Mouse (Mus musculus): ENCODE results near the gene Ccdc184. TPM values are rescaled to one million over a fixed set of nuclear protein-coding genes. Genes with fewer than 3 reads are reported as not detected.

Ccdc184 gene
- total RNA-seq, 2 experiments from 2014 or later: not detected

DNA sequence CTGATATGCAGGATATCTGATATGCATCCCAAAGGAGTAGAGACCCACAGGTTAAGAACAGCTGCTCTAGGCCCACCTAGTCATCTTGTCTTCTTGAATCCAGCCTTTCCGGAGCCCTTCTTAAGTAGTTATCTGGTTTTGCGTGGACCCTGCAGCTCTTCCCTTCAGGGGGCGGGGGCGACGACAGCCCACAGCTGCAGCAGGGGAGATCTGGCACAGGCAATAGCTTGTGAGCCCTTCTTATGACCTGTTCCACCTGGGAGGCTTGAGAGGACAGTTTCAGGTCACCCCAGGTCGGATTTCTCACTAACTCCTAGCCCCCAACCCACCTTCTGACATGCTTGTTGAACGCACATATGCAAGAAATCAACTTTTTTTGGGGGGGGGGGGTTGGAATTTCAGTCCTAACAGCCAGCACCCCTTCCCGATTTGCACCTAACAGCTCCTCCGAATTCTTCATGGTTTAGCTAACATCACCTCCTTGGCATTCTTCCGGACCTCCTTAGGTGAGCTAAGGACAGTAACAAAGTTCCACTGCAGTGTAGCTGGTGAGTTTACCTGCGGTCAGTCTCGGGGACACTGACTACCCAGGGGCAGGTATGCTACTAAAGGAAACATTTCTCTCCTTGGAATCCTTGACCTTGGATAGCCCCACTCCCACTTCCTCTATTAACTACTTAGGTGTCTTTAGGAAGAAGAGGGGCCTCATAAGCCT is 15.1 kb downstream of the Ccdc184 start:
- peak; percentile 30 for DNase-seq
- Histone ChIP-seq H3K27ac (peak overlapping the region; percentile 97), H3K4me3 (peak overlapping the region; percentile 74)
- no peak for TF ChIP-seq CTCF (IDR thresholded peaks at IDR 0.05)
- intact Hi-C loops (cut with DNase I): loop anchor here (1.0 to 10.0 kb wide), 3 partner anchors 114 to 293 kb away; partner anchors contain the start of gene Zfp641

DNA sequence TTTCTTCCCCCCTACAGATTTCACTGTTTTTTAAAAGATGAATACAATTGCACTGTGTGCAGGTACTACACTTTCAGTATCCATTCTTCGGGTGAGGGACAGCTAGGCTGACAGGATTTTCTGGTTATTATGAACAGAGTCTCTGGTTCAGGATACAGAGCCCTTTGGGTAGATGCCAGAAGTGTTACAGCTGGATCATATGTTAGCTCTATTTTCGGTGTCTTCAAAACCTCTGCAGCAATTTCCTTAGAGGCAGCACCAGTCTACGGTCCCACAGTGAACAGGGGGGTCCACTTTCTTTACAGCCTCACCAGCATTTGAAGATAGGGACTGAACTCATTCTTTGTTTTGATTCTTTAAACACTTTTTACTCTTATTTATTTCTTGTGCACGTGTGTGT is 17.5 kb downstream of the Ccdc184 start:
- intact Hi-C loops (cut with DNase I): loop anchor here (10.0 kb wide), 1 partner anchor 290 kb away; no protein-coding TSS in a partner anchor
- TF ChIP-seq CTCF (IDR thresholded peaks at IDR 0.05): no peak
- Histone ChIP-seq H3K27ac (peak overlapping the region; percentile 12; the same call in 1 of the 2 replicates), H3K4me3 (no peak overlapping the region)
- no peak for DNase-seq

DNA sequence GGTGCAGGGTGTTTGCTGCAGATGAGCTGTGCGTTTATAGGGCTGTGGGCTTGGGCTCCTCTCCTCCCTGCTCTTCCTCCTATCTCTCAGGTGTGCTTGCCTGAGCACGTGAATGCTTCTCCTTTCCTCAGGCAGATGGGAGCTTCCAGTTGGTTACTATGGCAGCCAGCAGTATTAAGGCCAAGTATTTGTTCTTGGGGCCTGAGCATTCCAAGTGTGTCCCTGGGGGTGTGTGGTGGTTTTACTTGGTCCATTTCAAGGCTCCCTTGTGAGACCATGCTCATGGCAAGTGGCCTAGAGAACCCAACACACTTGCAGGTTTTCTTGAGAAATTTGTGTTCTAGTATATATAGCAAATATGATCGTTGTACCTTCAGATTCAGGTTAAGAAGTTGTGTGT is 28.5 kb downstream of the Ccdc184 start, which contains the start of gene Olfr288:
Gene Olfr288, minus strand, starts transcription at position 101 of the 400 bp plus-strand sequence.
- H3K4me3 ChIP-seq: no peak within 1 kb of the TSS
- H3K27ac ChIP-seq: no peak within 1 kb of the TSS
- intact Hi-C loops (cut with DNase I): no loop called here
- no peak for TF ChIP-seq CTCF (IDR thresholded peaks at IDR 0.05)
- DNase-seq: no peak

DNA sequence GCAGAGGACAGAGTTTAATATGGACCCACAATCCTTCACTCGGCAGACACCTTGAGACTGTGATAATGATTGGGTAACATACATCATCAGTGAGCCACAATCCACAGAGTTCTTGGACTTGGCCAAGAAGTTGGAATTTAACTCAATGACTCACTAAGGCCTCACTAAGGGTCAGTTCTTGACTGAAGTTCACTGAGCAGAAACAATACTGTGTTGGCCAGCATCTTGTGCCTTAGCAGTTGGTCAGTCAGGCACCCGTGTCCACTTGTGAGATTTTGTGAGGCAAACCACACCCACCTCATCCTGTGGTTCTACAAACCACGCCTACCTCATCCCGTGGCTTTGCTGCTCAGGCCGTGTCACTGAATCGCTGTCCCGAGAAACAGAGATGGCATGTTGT is 42.7 kb downstream of the Ccdc184 start:
- Histone ChIP-seq H3K27ac (no peak overlapping the region), H3K4me3 (no peak overlapping the region)
- no peak for TF ChIP-seq CTCF (IDR thresholded peaks at IDR 0.05)
- DNase-seq: no peak
- intact Hi-C loops (cut with DNase I): no loop called here

DNA sequence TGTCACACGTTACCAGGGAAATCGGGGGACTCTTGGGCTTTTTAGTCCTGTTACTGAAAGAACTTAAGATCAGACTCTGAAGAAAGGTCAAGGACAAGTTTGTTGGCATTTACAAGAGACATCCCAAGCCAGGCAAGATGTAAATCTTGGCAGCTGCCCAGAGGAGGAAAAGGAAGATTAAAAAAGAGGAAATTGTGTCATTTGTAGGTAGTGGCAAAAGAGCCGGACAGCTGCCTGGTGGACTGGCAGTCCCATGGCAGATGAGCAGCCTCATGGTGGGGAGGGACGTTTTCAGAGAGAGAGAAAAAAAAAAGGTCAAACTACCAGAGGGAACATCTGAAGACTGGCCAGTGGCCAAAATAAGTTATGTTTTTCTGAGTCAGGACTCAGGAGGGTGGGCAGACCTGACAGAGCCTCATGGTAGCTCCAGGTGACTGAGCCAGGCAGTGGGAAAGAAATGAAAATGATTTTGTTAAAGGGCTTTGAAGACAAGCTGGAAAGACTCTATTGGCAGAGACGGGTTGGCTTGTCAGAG is 46.4 kb downstream of the Ccdc184 start:
- no peak overlapping the region for H3K4me3 ChIP-seq
- no peak for DNase-seq
- no peak for TF ChIP-seq CTCF (IDR thresholded peaks at IDR 0.05)
- intact Hi-C loops (cut with DNase I): no loop called here
- no peak overlapping the region for H3K27ac ChIP-seq

DNA sequence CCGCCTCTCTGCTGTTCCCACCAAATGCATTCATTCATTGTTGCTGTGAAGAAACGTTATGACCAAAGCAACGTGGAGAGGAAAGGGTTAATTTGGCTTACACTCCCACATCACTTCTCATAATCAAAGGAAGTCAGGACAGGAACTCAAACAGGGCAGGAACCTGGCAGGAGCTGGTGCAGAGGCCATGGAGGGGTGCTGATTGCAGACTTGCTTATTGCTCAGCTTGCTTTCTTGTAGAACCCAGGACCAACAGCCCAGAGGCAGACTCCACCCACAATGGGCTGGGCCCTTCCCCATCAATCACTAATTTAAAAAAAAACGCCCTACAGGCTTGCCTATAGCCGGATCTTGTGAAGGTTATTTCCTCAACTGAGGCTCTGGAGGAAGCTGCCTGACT is 47.2 kb downstream of the Ccdc184 start:
- Histone ChIP-seq H3K4me3 (no peak overlapping the region), H3K27ac (no peak overlapping the region)
- intact Hi-C loops (cut with DNase I): no loop called here
- no peak for DNase-seq
- no peak for TF ChIP-seq CTCF (IDR thresholded peaks at IDR 0.05)

Other genes starting within 250 kb of the Ccdc184 start
- gene Tmem106c, start 203.0 kb upstream of the Ccdc184 start, total RNA-seq (2021): 1 to 10 TPM; 4.9 to 7.3 TPM
- 1 to 10 TPM; 1.1 to 1.5 TPM for gene Col2a1, start 162.5 kb upstream of the Ccdc184 start, total RNA-seq (2021)
- gene Pfkm, start 74.6 kb upstream of the Ccdc184 start, total RNA-seq (2021): 1,000 to 10,000 TPM; 2,669 to 2,908 TPM
- gene Senp1, start 73.4 kb upstream of the Ccdc184 start, total RNA-seq (2021): 1 to 10 TPM; 7.4 to 8.5 TPM
- gene Asb8, start 1.5 kb upstream of the Ccdc184 start, total RNA-seq (2021): 100 to 1,000 TPM in 1 of 2 experiments, 10 to 100 TPM in 1; 97.8 to 124 TPM
- not detected for gene Olfr288, start 28.4 kb downstream of the Ccdc184 start, total RNA-seq (2021)
- gene Gm44579, start 53.8 kb downstream of the Ccdc184 start, total RNA-seq (2021): not detected
- not detected for gene Olfr287, start 53.9 kb downstream of the Ccdc184 start, total RNA-seq (2021)
- not detected for gene Olfr286, start 67.3 kb downstream of the Ccdc184 start, total RNA-seq (2021)
- gene H1fnt, start 90.1 kb downstream of the Ccdc184 start, total RNA-seq (2021): not detected
- gene Zfp641, start 129.0 kb downstream of the Ccdc184 start, total RNA-seq (2021): 10 to 100 TPM in 1 of 2 experiments, 1 to 10 TPM in 1; 10.0 to 11.8 TPM
- not detected for gene Olfr285, start 150.2 kb downstream of the Ccdc184 start, total RNA-seq (2021)
- gene Olfr284, start 173.8 kb downstream of the Ccdc184 start, total RNA-seq (2021): not detected
- not detected for gene Olfr283, start 213.8 kb downstream of the Ccdc184 start, total RNA-seq (2021)

Measured in gastrocnemius, adult 2 months (tissue).